Mouse (Mus musculus): ENCODE measurements around the gene Cadm2. TPM values are rescaled to one million over a fixed set of nuclear protein-coding genes. Genes with fewer than 3 reads are reported as not detected.

Gene Cadm2
- total and polyA plus RNA-seq, 3 experiments = 0.29 to 1.0 (median 0.39) TPM

DNA sequence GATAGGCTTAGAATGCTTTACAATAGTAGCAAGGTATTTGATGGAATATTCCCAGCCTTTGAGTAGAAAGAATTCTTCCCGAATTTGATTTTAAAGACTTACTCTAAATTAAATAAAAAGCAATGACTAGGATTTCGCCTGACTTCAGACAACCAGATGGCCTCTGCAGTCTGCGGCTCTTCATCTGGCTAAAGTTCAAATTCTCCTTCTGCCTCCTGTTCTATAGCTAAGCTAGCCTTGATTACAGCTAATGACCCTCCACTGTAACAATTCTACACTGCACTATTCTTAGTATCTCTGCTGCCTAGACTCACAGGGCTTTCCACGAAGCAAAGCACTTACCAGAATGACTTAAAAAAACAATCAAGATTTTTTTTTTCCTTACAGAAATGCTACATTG lies 495.9 kb downstream of the Cadm2 start:
- no peak for DNase-seq

- no peak for DNase-seq
These were observed 498.2 kb downstream of the Cadm2 start for GRCm38 (mm10) chr16:67122532-67122931.

DNA sequence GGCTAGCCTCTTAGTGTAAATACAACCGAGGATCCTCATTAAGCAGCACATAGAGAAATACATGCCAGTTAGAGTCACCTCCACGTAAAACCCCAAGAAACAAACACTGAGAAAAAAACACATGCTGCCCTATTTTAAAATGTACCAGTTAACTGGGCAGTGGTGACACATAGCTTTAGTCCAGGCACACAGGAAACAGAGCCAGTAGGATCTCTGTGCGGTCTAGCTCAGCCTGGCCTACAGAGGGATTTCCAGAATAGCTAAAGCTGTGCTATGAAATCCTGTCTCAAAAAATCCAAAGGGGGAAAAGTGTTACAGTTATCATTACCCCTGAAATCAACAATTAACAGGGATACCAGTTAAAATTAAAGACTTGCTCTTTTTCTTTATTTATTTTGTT lies 498.9 kb downstream of the Cadm2 start:
- no peak for DNase-seq

DNA sequence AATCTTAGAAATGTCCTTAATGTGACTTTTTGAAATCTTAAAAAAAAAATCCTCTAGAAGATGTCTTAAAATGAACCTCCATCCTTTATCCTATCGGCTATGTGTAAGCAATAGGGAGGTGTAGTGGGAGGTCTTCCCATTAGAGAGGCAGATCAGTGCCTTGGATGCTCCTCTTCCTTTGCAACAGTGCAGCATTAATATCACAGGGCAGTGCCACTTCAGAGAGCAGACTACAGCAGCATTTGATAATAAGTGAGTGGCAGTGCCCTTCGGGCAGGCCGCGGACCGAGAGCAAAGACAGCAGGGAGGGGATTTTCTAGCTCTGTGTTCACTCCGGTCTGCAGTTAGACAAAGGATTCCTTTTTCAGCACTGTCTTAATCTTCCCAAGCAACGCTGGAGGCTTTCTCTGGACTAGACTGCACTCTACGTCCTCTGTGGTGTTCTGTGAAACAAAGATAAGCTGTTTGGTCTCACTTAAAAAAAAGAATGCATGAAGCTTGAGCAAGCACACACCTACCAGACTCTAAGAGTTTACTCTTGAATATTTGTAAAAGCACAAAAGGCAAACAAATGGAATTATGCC lies 514.1 kb downstream of the Cadm2 start:
- no peak for DNase-seq

GRCm38 (mm10) chr16:67096706-67097105 lies 524.0 kb downstream of the Cadm2 start:
- DNase-seq = no peak

DNA sequence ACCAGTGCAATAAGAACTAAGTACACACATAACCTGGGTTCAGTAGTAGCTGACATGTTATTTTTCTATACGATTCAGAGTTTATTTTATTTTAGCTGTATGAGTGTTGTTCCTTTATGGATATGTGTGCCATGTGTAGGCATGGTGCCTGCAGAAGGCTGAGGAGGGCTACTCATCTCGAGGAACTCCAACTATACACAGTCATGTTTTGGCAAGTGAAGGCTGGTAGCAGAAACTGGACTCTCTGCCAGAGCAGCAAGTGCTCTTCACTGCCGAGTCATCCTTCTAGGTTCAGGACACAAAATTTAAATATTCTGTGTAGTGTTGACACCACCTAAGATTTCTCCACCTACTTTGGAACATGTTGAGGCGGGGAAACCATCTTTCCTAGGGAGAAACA lies 524.8 kb downstream of the Cadm2 start:
- DNase-seq = no peak

DNA sequence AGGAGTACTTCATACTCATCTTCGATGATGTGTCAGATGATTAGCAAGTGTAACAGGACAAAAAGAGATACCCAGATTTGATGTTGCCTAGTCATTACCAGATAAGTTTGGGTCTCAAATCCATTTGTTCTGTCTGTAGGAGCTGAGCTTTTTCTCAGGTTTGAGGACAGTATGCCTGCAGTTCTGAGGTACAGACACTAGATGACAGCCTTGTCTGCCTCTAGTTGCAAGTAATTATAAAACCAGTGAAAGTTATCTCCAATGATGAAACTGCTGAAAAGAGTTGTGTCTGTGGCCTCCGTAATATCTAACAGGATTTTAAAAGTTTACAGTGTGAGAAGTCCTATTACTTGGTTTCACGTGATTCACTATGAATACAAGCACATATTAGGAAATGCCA lies 531.0 kb downstream of the Cadm2 start:
- no peak for DNase-seq

DNA sequence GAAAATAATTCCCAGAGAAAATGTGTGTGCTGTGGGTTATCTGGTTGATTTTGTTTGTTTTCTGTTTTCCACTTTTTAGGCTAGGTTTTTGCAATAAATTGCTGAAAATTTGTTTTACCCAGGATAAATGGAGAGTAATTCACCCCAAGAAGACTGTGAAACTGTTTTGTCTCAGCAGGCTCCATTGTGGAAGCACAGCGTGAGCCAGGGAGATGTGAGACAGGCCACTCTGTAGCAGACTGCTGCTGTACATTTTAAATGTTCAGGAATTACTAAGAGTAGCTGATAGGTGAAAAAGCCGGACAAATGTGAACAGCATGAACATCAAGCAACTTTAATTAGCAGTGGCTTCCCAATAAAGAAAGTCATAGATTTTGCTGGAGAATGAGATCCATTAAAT lies 541.4 kb downstream of the Cadm2 start:
- DNase-seq = no peak

- no peak for DNase-seq
These were observed 544.4 kb downstream of the Cadm2 start for GRCm38 (mm10) chr16:67076169-67076895.

DNA sequence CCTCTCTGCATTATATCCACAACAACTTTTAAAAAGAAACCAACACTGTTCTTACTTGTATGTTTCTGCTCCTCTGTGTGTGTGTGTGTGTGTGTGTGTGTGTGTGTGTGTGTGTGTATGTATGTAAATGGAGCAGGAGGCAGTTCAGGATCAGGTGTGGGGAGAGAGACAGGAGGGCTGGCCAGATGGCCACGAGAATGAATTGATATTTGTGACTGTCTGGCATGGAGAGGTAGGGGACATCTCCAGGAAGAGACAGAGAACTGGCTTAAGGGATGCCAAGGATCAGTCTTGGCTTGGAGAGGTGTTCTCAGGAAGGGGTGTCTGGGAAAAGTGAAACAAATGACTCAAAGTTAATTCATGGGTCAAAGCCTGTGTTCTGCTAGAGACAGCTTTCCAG lies 552.2 kb downstream of the Cadm2 start:
- DNase-seq = no peak

DNA sequence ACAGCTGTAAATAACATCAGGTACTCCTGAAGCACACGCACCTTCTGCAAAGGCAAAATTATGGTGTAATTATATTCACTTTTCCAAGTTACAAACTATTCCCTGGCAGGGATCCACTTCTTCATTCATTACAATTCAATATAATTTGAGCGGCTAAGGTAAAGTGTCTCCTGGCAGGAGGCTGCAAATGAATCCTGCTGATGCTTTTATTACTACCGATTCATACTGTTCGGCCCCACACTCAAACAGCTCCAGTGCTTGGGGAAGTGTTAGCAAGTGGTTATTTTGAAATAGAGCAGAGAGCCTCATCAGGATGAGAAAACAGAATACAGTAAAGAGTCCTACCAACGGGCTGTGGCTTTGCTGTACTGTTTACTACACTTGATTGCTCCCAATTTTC lies 589.8 kb downstream of the Cadm2 start:
- DNase-seq = no peak

DNA sequence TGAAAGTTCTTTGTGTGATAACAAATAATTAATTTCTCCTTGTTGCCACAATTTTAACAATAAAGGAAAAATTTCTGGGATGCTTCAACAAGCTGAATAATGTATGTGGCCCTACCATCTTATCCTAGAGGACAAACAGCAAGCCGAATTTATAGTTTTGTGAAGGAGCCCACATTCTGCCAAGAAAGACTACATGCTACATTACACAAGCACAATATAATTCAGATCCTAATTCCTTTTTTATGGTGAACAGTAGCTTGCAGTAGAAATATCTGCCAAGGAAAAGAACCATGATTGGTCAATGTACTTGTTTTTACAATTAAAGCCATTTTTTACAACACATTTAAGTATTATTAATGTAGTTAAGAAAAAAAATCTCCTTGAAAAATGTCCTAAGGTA lies 600.9 kb downstream of the Cadm2 start:
- DNase-seq = no peak

- no peak for DNase-seq
These were observed 603.0 kb downstream of the Cadm2 start for GRCm38 (mm10) chr16:67017710-67018109.

GRCm38 (mm10) chr16:67003161-67003560 lies 617.5 kb downstream of the Cadm2 start:
- no peak for DNase-seq

- DNase-seq = no peak
These were observed 619.0 kb downstream of the Cadm2 start for GRCm38 (mm10) chr16:67001707-67002106.

DNA sequence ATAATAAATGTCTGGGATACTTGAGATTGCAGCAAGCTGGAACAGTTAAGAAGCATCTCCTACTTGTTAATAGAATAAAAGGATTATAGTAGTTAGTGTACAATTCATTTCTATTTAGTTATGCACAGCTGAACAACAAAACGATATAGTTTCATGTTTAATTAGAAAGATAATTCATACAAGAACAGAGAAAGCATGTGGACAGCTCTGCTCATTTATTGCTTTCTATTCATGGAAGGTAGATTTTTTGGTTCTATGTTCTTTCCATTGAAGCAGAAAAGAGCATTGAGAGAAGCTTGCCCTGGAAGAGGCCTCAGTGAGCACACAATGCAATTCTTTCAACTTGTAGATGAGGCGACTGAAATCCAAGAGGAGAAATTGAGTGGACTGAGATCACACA lies 623.2 kb downstream of the Cadm2 start:
- DNase-seq = no peak

GRCm38 (mm10) chr16:66987741-66988140 lies 633.0 kb downstream of the Cadm2 start:
- no peak for DNase-seq

DNA sequence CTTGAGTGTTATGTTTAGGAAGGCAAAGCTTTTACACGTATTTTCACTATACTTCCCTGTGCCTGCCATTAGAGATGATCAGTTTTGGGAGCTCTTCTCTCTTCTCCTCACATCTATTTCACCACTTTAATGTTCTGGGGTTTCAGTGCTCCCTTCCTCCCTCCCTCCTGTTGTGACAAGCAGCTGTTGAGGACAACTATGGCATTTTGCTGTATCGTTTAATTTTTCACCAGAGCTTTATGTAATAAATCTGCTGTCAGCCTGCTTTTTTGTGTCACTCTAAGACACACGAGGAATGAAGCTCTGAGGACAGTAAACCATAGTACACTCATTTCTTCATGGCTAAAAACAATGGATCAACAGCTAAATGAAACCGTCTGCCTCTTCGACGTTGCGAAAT lies 633.8 kb downstream of the Cadm2 start:
- no peak for DNase-seq

DNA sequence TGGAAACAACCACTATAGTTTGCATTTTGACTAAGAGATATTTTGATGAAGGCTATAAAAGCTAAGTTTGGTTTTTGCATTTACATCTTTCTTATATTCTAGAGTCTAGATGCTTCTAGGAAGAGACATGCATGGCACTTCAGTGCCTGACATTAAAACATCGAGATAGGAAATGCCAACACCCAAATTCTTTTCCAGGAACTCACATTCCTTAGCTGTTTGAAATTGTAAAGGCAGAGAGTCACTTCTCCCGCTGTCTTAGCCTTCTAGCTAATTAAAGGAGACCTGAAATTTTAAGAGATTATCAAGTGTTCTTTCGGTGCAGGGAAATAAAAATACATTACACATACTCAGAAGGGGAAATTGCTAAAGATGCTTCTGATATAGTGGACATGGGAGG lies 649.8 kb downstream of the Cadm2 start:
- no peak for DNase-seq

DNA sequence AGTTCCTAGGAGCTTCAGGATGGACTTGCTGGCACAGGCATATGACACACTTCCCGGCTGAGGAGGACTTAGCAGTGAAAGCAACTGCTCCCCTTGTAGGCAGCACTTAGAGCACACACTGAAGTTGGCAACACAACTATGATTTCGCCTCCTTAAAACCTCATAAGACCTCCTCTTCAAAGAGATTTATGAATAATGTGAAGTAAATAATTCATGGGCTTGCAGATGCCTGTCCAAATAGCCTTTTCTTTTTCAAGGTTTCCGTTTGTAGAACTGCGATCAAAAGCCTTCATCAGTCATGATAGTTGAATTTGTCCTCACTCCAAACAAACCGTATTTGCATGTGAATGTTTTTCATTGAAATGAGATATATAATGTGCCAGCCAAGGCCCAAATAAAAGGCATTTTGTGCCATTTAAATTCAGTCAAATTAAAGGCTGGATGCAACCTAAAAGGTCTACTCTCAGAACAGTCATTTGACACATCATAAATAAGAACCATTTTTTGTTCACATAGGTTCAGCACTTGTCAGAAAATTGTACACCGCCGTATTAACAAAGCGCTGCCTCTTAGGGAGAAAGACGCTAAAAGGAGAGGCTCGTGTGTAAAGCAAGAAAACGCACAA lies 651.1 kb downstream of the Cadm2 start:
- DNase-seq = no peak

- DNase-seq = no peak
These were observed 652.4 kb downstream of the Cadm2 start for GRCm38 (mm10) chr16:66968336-66968735.

GRCm38 (mm10) chr16:66967686-66968085 lies 653.0 kb downstream of the Cadm2 start:
- no peak for DNase-seq

DNA sequence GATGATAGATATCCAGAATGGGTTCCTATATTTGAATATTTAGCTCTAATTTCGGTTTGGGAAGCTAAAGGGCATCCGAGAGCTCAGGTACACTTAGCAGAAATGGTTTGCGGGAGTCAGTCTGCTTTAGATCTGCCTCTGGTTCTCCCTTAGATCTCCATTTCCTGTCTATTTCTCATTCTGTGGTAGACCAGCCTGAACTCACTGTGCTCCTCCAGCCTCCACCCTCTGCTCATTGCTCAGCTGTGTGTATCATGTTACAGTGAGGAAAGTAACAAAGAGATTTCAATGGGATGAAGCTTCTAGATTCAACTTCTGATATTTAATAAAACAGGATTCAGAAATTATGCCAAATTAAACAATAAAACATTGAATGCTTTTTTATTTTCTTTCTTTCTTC lies 661.6 kb downstream of the Cadm2 start:
- no peak for DNase-seq

GRCm38 (mm10) chr16:66955876-66956275 lies 664.8 kb downstream of the Cadm2 start:
- DNase-seq = no peak
